Mouse (Mus musculus) liver, postnatal 0 days (tissue): Measurements from ENCODE around the gene Wdr95. TPM values are rescaled to one million over a fixed set of nuclear protein-coding genes. Genes with fewer than 3 reads are reported as not detected.
A peak's percentile ranks its signal among the peaks of the same experiment; 100 is the strongest.

Experiments
- ATAC-seq: fragments of 200-750 bp; cut with Nextera tagmentation; 2 replicates; pipeline ENCODE4 v1.8.0; 2017; ENCODE audit warnings: mild to moderate bottlenecking, moderate library complexity
- DNase-seq: peaks from one replicate; pipeline ENCODE4 v3.0.0-alpha.2; 2016
- H3K27ac ChIP-seq: fragments of 300-500 bp; sonication (generic); 2 replicates; pipeline ENCODE4 v1.5.1; 2014; ENCODE audit warnings: antibody characterized with exemption, moderate library complexity, mild to moderate bottlenecking, low read depth
- H3K27me3 ChIP-seq: fragments of 300-500 bp; sonication (generic); 2 replicates; pipeline ENCODE4 v1.6.1; 2014; ENCODE audit warnings: low read length, control low read depth, mixed read lengths; ENCODE audit not compliant: insufficient read depth
- H3K36me3 ChIP-seq: fragments of 300-500 bp; sonication (generic); replicated peaks from 2 replicates; pipeline ENCODE4 v1.6.1; 2014; ENCODE audit warnings: mild to moderate bottlenecking, control low read depth, low read length, moderate library complexity, mixed read lengths; ENCODE audit not compliant: insufficient read depth
- H3K4me1 ChIP-seq: fragments of 300-500 bp; sonication (generic); 2 replicates; pipeline ENCODE4 v1.6.1; 2014; ENCODE audit warnings: antibody characterized with exemption, mild to moderate bottlenecking, control low read depth; ENCODE audit not compliant: insufficient read depth
- H3K4me2 ChIP-seq: fragments of 300-500 bp; sonication (generic); 2 replicates; pipeline ENCODE4 v1.6.1; 2014; ENCODE audit warnings: low read depth, mild to moderate bottlenecking, low read length, moderate library complexity, mixed read lengths
- H3K4me3 ChIP-seq: fragments of 300-500 bp; sonication (generic); 2 replicates; pipeline ENCODE4 v1.5.1; 2014; ENCODE audit warnings: low read depth, low read length
- H3K9ac ChIP-seq: fragments of 300-500 bp; sonication (generic); replicated peaks from 2 replicates; pipeline ENCODE4 v1.6.1; 2014; ENCODE audit warnings: mild to moderate bottlenecking, moderate library complexity
- H3K9me3 ChIP-seq: fragments of 300-500 bp; sonication (generic); 2 replicates; pipeline ENCODE4 v1.6.1; 2016; ENCODE audit warnings: mild to moderate bottlenecking, control low read depth, low read length, mixed read lengths
- CTCF ChIP-seq: sonication (generic); IDR thresholded peaks from 2 replicates; pipeline ENCODE4 v1.5.1; 2016; ENCODE audit warnings: antibody characterized with exemption, low read depth
- EP300 ChIP-seq: IDR thresholded peaks from 2 replicates; pipeline ENCODE4 v1.6.1; 2016; ENCODE audit warnings: antibody characterized with exemption, low read depth, mild to moderate bottlenecking
- WGBS: fragments of 180-500 bp; shearing (Covaris S2); extraction: QIAGEN DNeasy Blood & Tissue Kit; methylation state at CpG from one replicate; pipeline ENCODE4 v1.1.7; 2014; ENCODE audit not compliant: insufficient replicate concordance; 5-methylcytosine and 5-hydroxymethylcytosine counted together
- polyA plus RNA-seq: library from polyadenylated mRNA; unstranded; fragments of >200 nt; fragmentation: Nextera tagmentation; extraction: Ambion mirVana; gene quantifications from 2 replicates; pipeline ENCODE4 v1.2.1, GENCODE M21; 2015

Wdr95 gene
- polyA plus RNA-seq, 1 experiment from 2014 or later = not detected

DNA sequence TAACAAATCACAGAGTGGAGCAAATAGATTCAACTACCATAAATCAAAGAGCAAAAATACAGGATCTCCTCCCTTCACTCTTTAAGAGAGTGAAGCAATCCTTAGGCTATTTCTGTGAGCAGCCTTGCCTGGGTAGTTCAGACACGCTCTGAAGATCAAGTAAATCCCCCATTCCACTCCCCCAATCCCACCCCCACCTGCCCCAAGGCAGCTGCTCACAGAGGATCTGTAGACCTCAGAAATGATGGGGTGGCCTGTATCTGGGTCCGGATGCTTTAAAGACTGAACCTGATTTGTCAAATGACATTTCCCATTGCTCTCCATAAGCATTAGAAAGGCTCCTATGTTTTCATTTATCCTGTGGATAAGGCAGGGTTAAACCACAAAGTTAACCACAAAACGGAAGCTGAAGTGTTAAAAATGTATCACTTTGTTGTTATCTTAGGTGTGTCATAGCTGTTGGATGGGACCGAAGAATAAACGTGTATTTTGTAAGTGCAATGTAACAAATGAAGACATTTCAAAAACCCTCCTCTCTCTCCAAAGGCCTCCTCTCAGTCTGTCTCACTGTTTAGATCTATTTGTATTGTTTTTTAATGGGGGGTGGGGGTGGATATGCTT lies 54.3 kb downstream of the Wdr95 start:
- H3K27me3 ChIP-seq = no peaks in the 10 kb centered on the region
- no peak overlapping the region for H3K4me3 ChIP-seq
- ATAC-seq (no peak), DNase-seq (no peak)
- WGBS = 50% methylated on average over 5 of the region's 5 CpGs
- no peak overlapping the region for H3K4me2 ChIP-seq
- no peaks in the 10 kb centered on the region for H3K36me3 ChIP-seq
- no peak for TF ChIP-seq CTCF
- no peak overlapping the region for H3K27ac ChIP-seq
- H3K9me3 ChIP-seq = no peaks in the 10 kb centered on the region
- H3K4me1 ChIP-seq = no peaks in the 10 kb centered on the region; the same call in 1 of the 2 replicates
- no peak overlapping the region for H3K9ac ChIP-seq

DNA sequence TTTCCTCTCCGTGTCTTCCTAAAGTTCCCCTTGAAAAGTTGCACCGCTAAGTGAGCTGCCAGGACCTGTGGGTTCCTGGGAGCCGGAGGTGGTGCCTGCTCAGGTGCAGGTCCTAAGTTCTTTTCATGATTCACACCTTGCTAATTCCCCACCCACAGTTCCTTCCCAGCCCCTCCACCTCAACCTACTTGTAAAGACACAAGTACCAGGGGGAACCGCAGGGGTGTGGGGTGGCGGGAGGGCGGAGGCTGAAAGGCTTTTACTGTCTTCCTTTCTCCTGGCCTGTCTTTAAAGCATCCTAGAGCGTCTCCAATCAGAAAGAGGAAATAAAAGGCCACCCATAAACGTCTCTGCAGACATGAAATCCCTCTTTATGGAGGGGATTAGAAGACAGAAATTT lies 55.0 kb downstream of the Wdr95 start:
- no peaks in the 10 kb centered on the region for H3K27me3 ChIP-seq
- peaks cover 3% of the 10 kb centered on the region; the same call in 1 of the 2 replicates for H3K4me1 ChIP-seq
- no peak for ATAC-seq
- H3K27ac ChIP-seq = no peak overlapping the region
- no peak overlapping the region for H3K9ac ChIP-seq
- H3K4me3 ChIP-seq = no peak overlapping the region
- H3K9me3 ChIP-seq = no peaks in the 10 kb centered on the region
- no peaks in the 10 kb centered on the region for H3K36me3 ChIP-seq
- no peak for DNase-seq
- H3K4me2 ChIP-seq = no peak overlapping the region
- 31% methylated on average over 8 of the region's 8 CpGs for WGBS
- no peak for TF ChIP-seq EP300
- TF ChIP-seq CTCF = no peak

DNA sequence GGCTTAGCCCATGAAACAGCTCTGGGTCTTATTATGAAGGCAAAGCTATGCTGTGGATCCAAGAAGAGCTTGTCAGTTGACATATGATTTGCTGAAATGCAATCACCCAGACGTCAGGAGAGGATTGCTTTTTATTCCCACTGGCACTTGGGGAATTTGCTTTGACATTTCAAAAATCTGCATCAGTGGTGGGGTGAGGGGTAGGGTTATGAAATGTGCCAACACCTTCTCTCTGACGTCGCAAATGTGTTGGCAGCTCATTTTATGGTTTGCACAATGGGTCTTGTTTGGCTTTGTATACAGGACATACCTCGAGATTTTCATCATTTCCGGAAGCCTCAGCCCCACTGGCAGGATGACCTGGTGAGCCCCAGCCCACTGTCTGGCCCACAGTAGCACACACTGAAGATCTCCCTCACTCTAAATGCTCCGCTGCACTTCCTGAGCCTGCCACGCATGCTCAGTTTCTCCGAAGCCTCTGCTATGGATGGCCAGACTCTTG lies 55.7 kb downstream of the Wdr95 start:
- H3K36me3 ChIP-seq = no peaks in the 10 kb centered on the region
- WGBS = 55% methylated on average over 8 of the region's 8 CpGs
- no peak overlapping the region for H3K4me3 ChIP-seq
- DNase-seq = no peak
- H3K9me3 ChIP-seq = no peaks in the 10 kb centered on the region
- H3K4me2 ChIP-seq = no peak overlapping the region
- no peak overlapping the region for H3K27ac ChIP-seq
- H3K27me3 ChIP-seq = no peaks in the 10 kb centered on the region
- no peak overlapping the region for H3K9ac ChIP-seq
- ATAC-seq = no peak
- TF ChIP-seq CTCF (no peak), EP300 (no peak)
- H3K4me1 ChIP-seq = peaks cover 4% of the 10 kb centered on the region; the same call in 1 of the 2 replicates

DNA sequence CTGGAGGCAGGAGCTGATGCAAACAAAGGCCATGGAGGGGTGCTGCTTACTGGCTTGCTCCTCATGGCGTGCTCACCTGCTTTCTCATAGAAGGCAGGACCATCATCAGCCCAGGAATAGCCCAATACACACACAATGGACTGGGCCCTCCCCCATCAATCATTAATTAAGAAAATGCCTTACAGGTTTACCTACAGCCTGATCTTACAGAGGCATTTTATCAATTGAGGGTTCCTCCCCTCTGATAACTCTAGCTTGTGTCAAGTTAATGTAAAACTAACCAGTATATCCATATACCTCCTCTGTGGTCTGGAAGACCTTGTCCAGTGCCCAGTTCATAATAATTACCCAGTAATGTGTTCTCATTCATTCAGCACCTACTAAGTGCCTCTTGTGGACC lies 56.8 kb downstream of the Wdr95 start:
- no peak overlapping the region for H3K27ac ChIP-seq
- H3K9ac ChIP-seq = no peak overlapping the region
- H3K9me3 ChIP-seq = no peaks in the 10 kb centered on the region
- TF ChIP-seq CTCF (no peak), EP300 (no peak)
- DNase-seq = no peak
- peaks cover 4% of the 10 kb centered on the region; the same call in 1 of the 2 replicates for H3K4me1 ChIP-seq
- no peak overlapping the region for H3K4me2 ChIP-seq
- no peaks in the 10 kb centered on the region for H3K36me3 ChIP-seq
- WGBS = 65% methylated on average over 1 of the region's 1 CpGs
- no peak overlapping the region for H3K4me3 ChIP-seq
- H3K27me3 ChIP-seq = no peaks in the 10 kb centered on the region
- ATAC-seq = no peak

DNA sequence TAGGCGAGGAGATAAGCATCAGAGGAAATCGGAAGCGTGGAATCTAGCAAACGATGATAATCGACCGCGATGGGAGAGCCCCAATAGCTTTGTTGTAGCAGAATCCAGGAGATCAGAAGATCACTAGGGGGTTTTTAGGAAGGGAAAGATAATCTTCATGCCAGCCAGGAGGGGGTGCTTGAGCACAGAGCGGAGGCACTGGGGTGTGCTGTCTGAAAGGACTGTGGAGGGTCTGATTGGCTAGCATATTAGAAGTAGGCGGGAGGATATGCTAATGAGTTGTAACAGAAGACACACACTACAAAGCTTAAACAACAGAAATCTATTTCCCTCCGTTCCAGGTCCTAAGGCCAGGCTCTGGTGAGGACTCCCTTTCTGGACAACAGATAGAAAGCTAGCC lies 57.4 kb downstream of the Wdr95 start:
- DNase-seq (no peak), ATAC-seq (no peak)
- Histone ChIP-seq H3K4me1 (peaks cover 4% of the 10 kb centered on the region; the same call in 1 of the 2 replicates), H3K36me3 (no peaks in the 10 kb centered on the region), H3K4me2 (no peak overlapping the region), H3K9me3 (no peaks in the 10 kb centered on the region), H3K27ac (no peak overlapping the region), H3K27me3 (no peaks in the 10 kb centered on the region), H3K4me3 (no peak overlapping the region), H3K9ac (no peak overlapping the region)
- WGBS = 71% methylated on average over 10 of the region's 10 CpGs
- peak; percentile 16; the same call in 1 of the 2 replicates for TF ChIP-seq CTCF
- no peak for TF ChIP-seq EP300

DNA sequence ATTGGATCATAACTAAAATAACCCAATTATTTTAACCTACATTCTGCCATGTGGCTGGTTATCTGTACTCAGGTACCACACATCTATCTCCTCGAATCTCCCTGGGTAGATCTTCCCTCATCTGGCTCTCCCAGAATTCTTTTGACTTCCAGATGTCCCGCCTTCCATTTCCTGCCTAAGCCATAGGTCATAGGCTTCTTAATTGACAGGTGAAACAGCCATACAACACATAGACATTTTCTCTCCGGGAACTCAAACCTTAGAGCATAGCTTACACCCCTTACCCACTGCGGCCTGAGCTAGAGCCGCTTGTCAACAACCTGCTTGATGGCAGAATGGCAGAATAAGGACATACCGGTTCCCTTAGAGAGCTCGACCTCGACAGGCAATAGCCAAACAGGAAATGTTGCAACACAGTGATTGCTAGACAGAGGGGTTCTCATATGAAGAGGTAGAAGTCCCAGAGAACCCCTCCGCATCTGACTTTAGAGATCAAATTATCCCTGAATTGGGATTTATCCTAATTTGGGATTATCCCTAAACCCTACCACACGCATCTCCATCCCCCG lies 58.9 kb downstream of the Wdr95 start:
- no peak overlapping the region for H3K27ac ChIP-seq
- H3K9ac ChIP-seq = no peak overlapping the region
- no peaks in the 10 kb centered on the region for H3K27me3 ChIP-seq
- TF ChIP-seq CTCF = no peak
- TF ChIP-seq EP300 = no peak
- WGBS = 44% methylated on average over 11 of the region's 11 CpGs
- H3K4me2 ChIP-seq = no peak overlapping the region
- H3K4me1 ChIP-seq = peaks cover 4% of the 10 kb centered on the region; the same call in 1 of the 2 replicates
- no peaks in the 10 kb centered on the region for H3K9me3 ChIP-seq
- H3K4me3 ChIP-seq = no peak overlapping the region
- no peaks in the 10 kb centered on the region for H3K36me3 ChIP-seq
- DNase-seq = no peak
- ATAC-seq = no peak
